13 mouse cellular contexts compared by ENCODE assay signal in genomic region chr2:27229481-27230105, GRCm38 (mm10). TPM values are rescaled to one million over a fixed set of nuclear protein-coding genes. Genes with fewer than 3 reads are reported as not detected.
DNase-seq lines count a peak whose midpoint lies in the region.
"Had no signal": no experiment of that assay in that cellular context is flagged by ENCODE, and none has a peak within 500 bp of the region (broad histone marks: within the 10 kb centered on the region; RNA-seq: fewer than 3 reads in every experiment).

No protein-coding gene starts in this region.

- intact Hi-C loops in left cerebral cortex, postnatal 4 days (cut with DNase I), result loop anchor here (10.0 kb wide), 1 partner anchor 585 kb away; no protein-coding TSS in a partner anchor
- intact Hi-C loops in left cerebral cortex, postnatal 14 days (cut with DNase I), result loop anchor here (5.0 kb wide), 1 partner anchor 67 kb away; no protein-coding TSS in a partner anchor

- peak; percentile 37 for DNase-seq in adrenal gland, postnatal 14 days
- no peak for DNase-seq in adrenal gland, postnatal 10 days
- DNase-seq in left cerebral cortex, postnatal 4 days, result peak; percentile 55
- DNase-seq in left cerebral cortex, postnatal 14 days (ENCODE audit: low spot score in 2 of 2), result no peak
- peak; percentile 68 for DNase-seq in cerebellum, adult 9-11 months
- DNase-seq in lung, postnatal 4 days, result peak; percentile 27 to 76
- no peak for DNase-seq in frontal cortex, postnatal 14 days (ENCODE audit: low spot score in 2 of 2)
- DNase-seq in thymus, postnatal 25 days, result no peak
- DNase-seq: adrenal gland, postnatal 25 days; kidney, adult 2 months; kidney, postnatal 25 days; spleen, adult 18-20 months had no signal

RNA-seq across cellular contexts. Expression of gene Sardh, which starts 18.5 kb away (rescaled TPM):
- 15.1 and 81.2 TPM in 2 replicates for total RNA-seq in adrenal gland, postnatal 14 days (2021)
- 10 to 100 TPM; 46.6 to 79.0 TPM for total RNA-seq in adrenal gland, postnatal 10 days (2021)
- 1 to 10 TPM; 5.2 to 7.3 TPM for total RNA-seq in left cerebral cortex, postnatal 4 days (2021)
- 10 to 100 TPM; 11.1 to 12.9 TPM for total RNA-seq in left cerebral cortex, postnatal 14 days (2021)
- total RNA-seq: hematopoietic stem cell, adult 5-6 weeks had no signal

Comparison
In these comparisons a context has a peak if more than half of its experiments do, and no peak if none do; other contexts are left out.
1. DNase-seq: peak in adrenal gland, postnatal 14 days (single experiment), left cerebral cortex, postnatal 4 days (single experiment), cerebellum, adult 9-11 months (single experiment) and lung, postnatal 4 days (2 of 2); none in adrenal gland, postnatal 10 days (single experiment), left cerebral cortex, postnatal 14 days (0 of 2), frontal cortex, postnatal 14 days (0 of 2) and thymus, postnatal 25 days (single experiment).